Mouse (Mus musculus): Measurements from ENCODE around the gene Tns1. TPM values are rescaled to one million over a fixed set of nuclear protein-coding genes. Genes with fewer than 3 reads are reported as not detected.

Tns1 gene
- polyA plus RNA-seq, 1 experiment = 0.85 TPM

DNA sequence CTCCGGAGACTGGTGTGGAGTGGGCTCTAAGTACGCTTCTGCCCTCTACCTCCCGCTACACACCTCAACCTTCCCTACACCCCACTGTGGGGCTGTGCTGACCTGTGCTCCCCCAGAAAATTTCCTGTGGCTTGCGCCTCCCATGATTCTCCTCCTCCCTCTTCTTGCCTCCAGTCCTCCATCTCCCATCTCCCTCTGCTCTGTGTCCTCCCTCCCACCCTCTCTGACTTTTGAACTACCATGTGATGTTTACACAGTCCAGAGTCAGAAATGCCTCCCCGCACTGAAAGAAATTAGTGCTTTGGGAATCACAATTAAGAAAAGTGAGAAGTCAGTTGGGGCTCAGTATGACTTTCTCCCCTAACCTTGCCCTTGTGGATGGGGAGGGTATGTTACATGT lies 64.7 kb downstream of the Tns1 start:
- TF ChIP-seq GATA1 (IDR thresholded peaks at IDR 0.05; ENCODE audit: low read length) = no peak

DNA sequence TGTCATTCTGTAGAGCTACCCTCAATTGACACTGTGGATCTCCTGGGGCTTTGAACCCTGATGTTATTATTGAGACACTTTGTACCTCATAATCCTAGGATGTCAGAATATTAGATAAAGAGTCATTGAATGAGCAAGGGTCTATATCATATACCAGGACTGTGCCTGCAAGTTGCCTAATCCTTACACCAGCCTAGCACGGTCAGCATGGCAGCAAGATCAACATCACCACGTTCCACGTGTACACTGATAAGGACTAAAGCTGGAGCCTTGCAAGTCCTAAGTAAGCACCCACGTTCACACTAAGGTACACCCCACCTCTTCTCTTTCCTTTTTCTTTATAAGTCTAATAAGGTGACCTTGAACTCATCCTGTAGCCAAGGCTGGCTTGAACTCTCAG lies 65.5 kb downstream of the Tns1 start:
- TF ChIP-seq GATA1 (IDR thresholded peaks at IDR 0.05; ENCODE audit: low read length) = no peak

DNA sequence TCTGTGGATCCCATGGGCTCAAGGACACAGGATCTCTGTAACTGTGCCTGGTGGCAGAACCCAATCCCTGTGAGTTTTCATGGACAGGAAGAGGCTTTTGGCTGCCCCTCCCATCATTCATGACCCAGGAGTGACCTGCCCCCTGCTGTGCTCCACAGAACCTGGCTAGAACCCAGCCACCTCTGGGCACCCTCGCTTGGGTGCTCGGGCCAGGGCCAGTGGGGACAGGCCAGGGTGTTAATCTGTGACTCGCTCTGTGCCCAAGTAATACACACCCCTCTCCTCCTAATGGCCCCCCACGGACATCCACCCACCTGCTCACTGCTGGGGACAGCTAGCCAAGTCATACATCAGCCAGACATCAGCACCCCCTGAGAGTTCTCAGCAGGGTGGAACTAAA lies 65.9 kb downstream of the Tns1 start:
- TF ChIP-seq GATA1 (IDR thresholded peaks at IDR 0.05; ENCODE audit: low read length) = no peak

DNA sequence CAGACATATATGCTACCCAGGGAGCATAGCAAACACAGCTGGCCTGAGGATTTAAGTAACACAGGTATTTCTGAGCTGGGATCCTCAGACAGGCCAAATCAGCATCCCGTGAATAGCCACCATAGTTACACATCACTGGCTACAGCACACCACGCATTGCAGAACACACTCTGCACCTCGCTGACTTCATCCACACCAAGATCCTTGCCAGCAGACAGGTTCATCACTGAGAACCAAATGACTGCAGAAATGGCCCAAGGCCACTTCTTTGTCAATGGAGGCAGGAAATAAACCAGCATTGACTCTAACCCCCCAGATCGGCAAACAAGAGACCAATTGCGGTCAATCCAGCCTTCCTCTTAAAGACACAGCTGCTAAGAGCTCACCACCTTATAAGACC lies 66.7 kb downstream of the Tns1 start:
- no peak for TF ChIP-seq GATA1 (IDR thresholded peaks at IDR 0.05; ENCODE audit: low read length)

DNA sequence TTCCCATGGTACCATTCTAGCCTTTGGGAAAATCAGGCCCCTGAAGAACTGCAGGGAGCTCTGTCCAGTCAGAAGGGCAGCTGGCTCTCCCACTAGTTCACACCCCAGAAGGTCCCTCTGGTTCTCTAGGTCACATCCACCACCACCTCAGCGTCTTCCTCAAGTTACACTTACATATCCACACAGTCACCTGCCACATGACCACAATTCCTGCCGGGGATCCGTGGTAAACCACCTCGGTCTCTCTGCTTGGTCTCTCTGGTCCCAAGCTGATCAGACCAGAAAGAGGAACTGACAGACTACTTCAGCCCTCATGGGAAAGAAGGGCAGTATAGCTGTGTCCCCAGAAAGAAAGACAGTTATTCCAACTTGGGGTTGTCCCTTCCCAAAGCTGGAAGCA lies 68.7 kb downstream of the Tns1 start:
- TF ChIP-seq GATA1 (IDR thresholded peaks at IDR 0.05; ENCODE audit: low read length) = no peak

DNA sequence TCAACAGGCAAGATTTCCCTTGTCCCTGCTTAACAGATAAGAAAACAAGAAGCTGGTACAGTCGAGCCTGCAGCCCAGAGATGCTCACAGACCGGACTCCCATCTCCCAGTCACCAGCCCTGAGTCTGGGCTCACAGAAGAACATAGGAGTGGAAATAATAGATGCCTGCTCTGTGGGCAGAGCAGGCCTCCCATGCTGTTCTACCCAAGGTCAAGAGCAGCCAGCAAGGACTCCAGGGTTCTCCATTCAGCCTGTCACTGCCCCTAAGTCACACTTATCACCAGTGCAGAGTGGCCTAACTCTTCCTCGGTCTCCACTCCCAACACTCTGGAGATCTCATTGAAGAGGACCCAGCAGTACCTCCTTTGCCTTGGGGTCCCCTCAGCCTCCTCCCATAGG lies 69.8 kb downstream of the Tns1 start:
- TF ChIP-seq GATA1 (IDR thresholded peaks at IDR 0.05; ENCODE audit: low read length) = no peak

DNA sequence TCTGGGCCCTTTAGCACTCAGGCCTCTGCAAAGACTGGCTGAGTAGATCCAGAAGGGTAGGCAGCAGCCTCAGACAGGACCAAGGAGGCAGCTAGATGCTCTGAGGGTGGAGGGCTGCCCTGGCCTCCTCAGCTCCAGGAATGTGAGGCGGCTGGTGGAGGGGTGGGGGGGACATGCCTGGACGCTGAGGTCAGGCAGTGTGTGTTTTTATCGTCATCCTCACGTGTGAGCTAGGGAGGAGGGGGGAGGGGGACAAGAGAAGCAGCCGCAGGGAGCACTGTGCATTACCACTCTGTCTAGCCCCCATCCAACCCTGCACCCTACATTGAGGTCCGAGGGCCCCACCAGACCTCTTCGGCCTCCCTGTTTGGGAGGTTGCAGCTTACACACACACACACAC lies 70.2 kb downstream of the Tns1 start:
- TF ChIP-seq GATA1 (IDR thresholded peaks at IDR 0.05; ENCODE audit: low read length) = no peak

DNA sequence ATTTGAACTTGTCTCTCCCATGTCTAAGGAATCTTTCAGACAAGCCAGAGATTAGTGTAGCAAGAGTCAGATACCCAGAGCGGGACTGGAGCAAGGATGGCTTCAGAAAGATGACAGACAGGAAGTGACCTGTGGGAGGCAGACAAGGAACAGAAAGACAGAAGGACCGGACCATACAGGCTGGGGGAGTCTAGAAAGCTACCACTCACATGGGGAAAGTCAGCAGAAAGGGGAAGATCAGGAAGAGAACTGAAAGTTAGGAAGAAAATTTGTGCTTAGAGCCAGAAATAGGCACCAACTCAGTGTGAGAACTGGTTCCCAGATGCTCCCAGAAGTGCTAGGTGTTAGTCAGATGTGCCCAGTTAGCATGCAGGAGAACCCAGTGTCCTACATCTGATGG lies 71.2 kb downstream of the Tns1 start:
- TF ChIP-seq GATA1 (IDR thresholded peaks at IDR 0.05; ENCODE audit: low read length) = no peak

DNA sequence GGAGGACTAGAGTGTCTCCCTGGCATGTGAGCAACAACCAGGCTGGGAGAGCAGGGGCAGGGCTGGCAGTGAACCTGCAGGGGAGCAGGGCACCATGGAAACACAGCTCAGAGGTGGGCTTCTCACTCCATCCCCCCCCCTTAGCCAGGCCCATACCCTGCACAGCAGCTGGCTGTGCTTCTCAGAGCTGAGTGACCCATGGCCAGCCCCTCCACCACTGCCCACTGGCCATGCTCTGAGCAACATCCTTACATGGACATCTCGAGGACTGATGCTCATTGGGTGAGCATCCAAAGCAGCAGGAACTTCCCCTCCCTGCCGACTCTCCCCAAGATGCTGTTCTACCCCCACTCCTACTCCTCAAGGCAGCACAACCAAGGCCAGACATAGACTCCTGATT lies 72.9 kb downstream of the Tns1 start:
- no peak for TF ChIP-seq GATA1 (IDR thresholded peaks at IDR 0.05; ENCODE audit: low read length)

DNA sequence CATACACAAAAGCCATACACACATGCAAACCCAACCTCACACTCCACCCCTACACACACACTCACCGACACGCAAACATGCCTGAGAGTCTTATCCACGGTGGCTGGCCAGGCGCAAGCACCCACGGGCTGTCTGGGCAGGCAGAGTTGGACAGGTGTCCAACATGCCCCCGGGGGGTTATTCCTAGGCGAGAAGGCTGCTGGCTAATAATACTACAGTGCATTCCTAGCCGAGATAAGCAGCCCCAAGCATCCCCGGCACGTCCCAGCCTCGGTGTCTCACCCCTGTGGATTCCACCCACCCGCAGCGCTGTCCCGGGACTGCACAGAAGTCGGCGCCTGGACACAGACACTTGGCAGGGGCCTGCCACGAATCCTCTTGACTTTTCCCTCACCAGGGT lies 74.8 kb downstream of the Tns1 start:
- TF ChIP-seq GATA1 (IDR thresholded peaks at IDR 0.05; ENCODE audit: low read length) = no peak

DNA sequence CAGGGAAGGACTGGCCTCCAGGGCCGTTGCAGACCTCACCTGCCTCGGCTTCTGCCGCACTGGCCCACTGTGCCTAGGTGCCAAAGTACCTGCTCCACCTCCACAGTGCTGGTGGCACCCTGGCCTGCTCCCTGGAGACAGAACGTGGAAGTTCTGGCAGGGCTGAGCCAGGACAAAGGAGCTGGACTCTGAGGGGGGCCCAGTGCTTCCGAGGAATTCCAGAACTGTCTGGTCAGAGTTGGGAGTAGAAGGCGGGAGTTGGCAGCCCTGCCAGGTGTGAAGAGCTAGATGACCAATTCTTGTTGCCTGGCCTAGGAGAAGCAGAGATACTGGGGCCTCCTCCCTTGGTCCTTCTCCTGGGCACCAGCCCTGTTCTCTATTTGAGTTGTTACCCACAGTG lies 76.5 kb downstream of the Tns1 start:
- TF ChIP-seq GATA1 (IDR thresholded peaks at IDR 0.05; ENCODE audit: low read length) = no peak

DNA sequence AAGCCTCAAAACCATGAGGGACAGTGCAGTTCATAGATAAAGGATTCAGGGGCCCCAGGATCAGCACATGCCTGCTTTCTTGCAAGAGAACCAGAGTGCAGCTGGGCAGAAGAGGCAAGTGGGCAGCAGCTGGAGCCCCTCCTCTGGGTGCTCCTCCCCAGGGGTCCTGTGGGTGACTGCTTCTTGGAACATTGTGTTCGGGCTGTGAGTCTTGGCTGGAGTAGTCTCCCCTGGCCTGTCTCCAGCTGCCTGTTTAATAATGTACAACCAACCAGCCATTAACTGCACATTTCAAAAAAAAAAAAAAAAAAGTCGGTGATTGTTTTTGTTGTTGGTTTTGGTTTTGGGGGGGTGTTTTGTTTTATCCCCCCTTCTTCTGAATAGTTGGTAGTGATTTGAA lies 76.9 kb downstream of the Tns1 start:
- no peak for TF ChIP-seq GATA1 (IDR thresholded peaks at IDR 0.05; ENCODE audit: low read length)

DNA sequence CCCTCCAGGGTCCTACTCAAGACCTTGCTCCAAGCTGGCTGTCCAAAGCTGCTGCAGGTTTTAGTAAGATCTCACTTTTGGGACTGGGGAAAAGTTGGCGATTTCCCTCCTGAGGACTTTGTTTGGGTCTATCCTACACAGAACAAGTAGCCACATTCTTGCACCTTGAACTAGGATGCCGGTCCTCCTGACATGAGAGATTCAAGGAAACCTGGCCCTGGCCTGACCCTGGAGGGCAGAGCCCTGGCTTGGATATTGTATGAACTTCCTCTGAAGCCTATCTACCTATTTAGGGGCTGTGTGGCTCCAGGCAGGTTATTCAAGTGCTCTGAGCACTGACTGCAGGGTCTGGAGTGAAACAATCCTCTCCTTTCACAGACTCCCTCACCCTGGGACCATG lies 79.2 kb downstream of the Tns1 start:
- no peak for TF ChIP-seq GATA1 (IDR thresholded peaks at IDR 0.05; ENCODE audit: low read length)

DNA sequence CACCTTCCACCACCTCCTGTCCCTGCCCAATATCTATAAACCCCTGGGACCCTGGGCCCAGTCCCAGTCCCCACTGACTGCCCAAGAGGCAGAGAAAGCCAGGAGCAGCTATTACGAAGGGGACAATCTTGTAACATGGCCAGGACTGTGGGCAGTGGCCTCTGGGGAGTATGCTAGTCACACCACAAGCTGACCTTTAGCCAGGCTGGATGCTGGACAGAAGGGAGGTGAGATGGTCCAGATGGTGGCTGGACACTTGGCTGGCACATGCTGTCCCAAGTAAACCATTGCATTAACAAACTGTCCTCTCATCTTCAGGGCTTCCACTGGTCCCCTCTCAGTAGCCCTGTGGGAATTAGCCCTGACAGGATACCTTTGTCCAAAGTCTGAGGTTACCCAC lies 79.8 kb downstream of the Tns1 start:
- no peak for TF ChIP-seq GATA1 (IDR thresholded peaks at IDR 0.05; ENCODE audit: low read length)

DNA sequence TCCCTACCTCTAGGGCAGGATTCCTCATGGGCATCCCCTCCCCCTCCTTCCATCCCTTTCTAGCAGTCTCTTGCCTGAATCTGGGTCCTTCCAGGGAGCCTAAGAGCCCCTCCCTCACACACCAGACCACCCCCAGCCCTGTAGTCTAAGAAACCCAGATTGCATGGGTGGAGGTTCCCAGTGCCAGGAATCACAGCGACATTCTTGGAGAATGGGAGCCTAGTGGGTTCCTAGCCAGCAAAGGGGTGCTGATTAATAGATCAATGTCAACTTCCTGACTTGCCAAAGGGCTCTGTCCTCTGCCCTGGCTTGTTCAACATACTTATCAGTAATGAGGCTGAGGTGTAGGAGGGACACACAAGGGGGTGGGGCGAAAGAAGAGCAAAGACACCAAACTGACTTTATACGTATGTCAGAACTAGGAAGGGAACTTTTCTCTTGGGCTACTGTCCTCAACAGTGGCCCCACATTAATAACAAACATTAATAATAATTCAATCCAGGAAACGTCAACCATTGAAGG lies 80.6 kb downstream of the Tns1 start:
- no peak for TF ChIP-seq GATA1 (IDR thresholded peaks at IDR 0.05; ENCODE audit: low read length)

DNA sequence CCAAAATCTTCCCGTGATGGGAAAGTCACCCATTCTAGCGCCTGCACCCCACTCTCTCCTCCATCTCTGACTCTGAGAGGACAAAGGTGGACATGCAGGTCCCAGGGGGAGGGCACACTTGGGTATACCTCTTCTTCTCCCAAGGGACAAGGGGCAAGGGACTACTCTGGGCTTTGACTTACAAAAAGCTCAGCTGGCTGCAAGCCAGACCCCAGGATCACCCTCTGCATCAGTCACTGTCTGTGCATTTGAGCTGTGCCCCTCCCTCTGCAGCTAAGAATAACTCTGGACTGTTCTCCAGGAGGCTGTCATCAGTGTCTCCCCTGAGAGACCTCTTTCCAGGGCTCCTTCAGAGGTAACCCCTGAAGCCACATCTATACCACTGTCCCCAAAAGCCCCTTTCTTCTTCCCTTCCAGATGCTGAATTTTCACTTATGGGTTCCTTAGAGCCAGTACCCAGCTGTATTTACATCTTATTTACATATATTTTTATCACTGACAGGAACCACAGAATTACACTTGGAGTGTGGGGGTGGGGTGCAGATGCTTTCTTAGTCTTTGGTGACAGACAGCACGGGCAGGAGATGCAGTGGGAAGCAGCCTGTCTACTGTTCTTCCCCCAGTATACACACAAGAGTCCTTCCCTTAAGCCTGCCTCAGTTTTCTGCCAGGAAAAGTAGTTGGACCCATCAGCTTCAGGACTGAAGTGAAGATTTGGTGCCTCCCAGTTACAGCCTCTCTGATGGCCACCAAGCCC lies 81.4 kb downstream of the Tns1 start:
- TF ChIP-seq GATA1 (IDR thresholded peaks at IDR 0.05; ENCODE audit: low read length) = no peak

DNA sequence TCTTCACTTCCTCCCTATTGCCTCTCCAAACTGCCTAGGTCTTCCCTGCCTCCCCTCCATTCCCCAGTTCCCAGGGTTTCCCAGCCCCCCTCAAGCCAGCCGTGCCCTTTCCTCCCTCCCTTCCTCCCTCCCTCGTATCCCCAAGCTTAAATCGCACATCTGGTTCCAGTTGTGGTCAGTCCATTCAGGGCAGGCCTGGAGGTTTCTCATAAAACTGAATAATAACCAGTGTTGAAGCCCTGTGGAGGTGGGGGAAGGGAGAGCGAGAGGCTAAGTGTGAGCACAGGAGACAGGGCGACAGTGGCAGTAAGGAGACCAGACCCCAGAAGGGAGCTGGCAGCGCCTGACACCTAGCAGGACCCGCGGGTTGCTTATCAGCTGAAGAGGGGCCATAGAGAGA lies 82.6 kb downstream of the Tns1 start:
- TF ChIP-seq GATA1 (IDR thresholded peaks at IDR 0.05; ENCODE audit: low read length) = no peak

DNA sequence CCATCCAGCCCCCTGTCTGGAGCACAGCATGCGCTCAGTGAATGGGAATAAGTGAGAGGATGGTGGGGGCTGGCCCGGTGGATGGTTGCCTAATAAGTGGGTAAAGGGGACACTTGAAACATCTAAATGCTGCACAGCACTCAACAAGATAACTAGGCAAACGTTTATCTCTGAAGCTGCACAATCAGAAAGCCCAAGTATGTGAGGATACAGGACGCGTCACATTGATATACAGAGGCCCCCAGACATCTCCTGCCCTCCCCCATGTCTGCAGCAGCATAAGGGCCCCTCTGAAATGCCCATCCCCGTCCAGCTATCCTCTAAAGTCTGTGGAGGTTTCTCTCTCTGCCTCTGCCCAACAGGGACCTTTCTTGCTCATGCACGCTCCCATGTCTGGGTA lies 83.1 kb downstream of the Tns1 start:
- TF ChIP-seq GATA1 (IDR thresholded peaks at IDR 0.05; ENCODE audit: low read length) = no peak
